Mouse (Mus musculus): ENCODE measurements around the gene Ddx19b. TPM values are rescaled to one million over a fixed set of nuclear protein-coding genes. Genes with fewer than 3 reads are reported as not detected.
A peak's percentile ranks its signal among the peaks of the same experiment; 100 is the strongest.
"Not testable (repeated sequence)": the region's sequence is repeated elsewhere in the genome, so short reads cannot be mapped to it uniquely, and the experiment has no call there.

The Ddx19b gene
- polyA plus RNA-seq, 1 experiment from 2014 or later: 6.9 TPM

GRCm38 (mm10) chr8:111030045-111030444 lies 1.5 kb downstream of the Ddx19b start:
- H3K36me3 ChIP-seq: no peaks in the 10 kb centered on the region
- H3K4me1 ChIP-seq: peaks cover 15% of the 10 kb centered on the region
- 78% methylated on average over 6 of the region's 6 CpGs for WGBS
- peaks cover 8% of the 10 kb centered on the region; the same call in 1 of the 2 replicates for H3K27me3 ChIP-seq (ENCODE audit: insufficient read depth, poor library complexity, severe bottlenecking)
- H3K4me3 ChIP-seq: no peak overlapping the region
- no peaks in the 10 kb centered on the region for H3K9me3 ChIP-seq
- H3K27ac ChIP-seq: no peak overlapping the region
- DNase-seq (ENCODE audit: low spot score): no peak

GRCm38 (mm10) chr8:111029589-111029988 lies 2.0 kb downstream of the Ddx19b start:
- no peaks in the 10 kb centered on the region for H3K36me3 ChIP-seq
- H3K27ac ChIP-seq: no peak overlapping the region
- no peak for DNase-seq (ENCODE audit: low spot score)
- H3K4me1 ChIP-seq: peaks cover 11% of the 10 kb centered on the region; the same call in 1 of the 2 replicates
- H3K4me3 ChIP-seq: no peak overlapping the region
- no peaks in the 10 kb centered on the region for H3K9me3 ChIP-seq
- H3K27me3 ChIP-seq (ENCODE audit: insufficient read depth, poor library complexity, severe bottlenecking): peaks cover 8% of the 10 kb centered on the region; the same call in 1 of the 2 replicates
- 40% methylated on average over 4 of the region's 4 CpGs for WGBS

GRCm38 (mm10) chr8:111027391-111027937 lies 4.1 kb downstream of the Ddx19b start:
- DNase-seq (ENCODE audit: low spot score): peak; percentile 93
- under 1% methylated on average over 31 of the region's 31 CpGs for WGBS
- peak overlapping the region; percentile 91 for H3K27ac ChIP-seq

GRCm38 (mm10) chr8:111026609-111027008 lies 4.9 kb downstream of the Ddx19b start:
- H3K9me3 ChIP-seq; H3K27ac ChIP-seq; H3K4me3 ChIP-seq; H3K27me3 ChIP-seq (ENCODE audit: insufficient read depth, poor library complexity, severe bottlenecking); DNase-seq (ENCODE audit: low spot score); H3K36me3 ChIP-seq; H3K4me1 ChIP-seq: not testable (repeated sequence)
- 90% methylated on average over 2 of the region's 2 CpGs for WGBS

More at GRCm38 (mm10) chr8:111027391-111027937, 4.1 kb downstream of the Ddx19b start:
- Histone ChIP-seq H3K9me3 (no peaks in the 10 kb centered on the region), H3K36me3 (no peaks in the 10 kb centered on the region), H3K4me3 (peak overlapping the region; percentile 94), H3K27me3 (ENCODE audit: insufficient read depth, poor library complexity, severe bottlenecking) (peaks cover 8% of the 10 kb centered on the region; the same call in 1 of the 2 replicates), H3K4me1 (peaks cover 9% of the 10 kb centered on the region; the same call in 1 of the 2 replicates)

GRCm38 (mm10) chr8:111010230-111010991 lies 21.1 kb downstream of the Ddx19b start:
- H3K9me3 ChIP-seq; H3K27ac ChIP-seq; H3K27me3 ChIP-seq (ENCODE audit: insufficient read depth, poor library complexity, severe bottlenecking); DNase-seq (ENCODE audit: low spot score); H3K4me3 ChIP-seq; H3K4me1 ChIP-seq: not testable (repeated sequence)
- WGBS: 80% methylated on average over 8 of the region's 10 CpGs
- peaks cover 67% of the 10 kb centered on the region for H3K36me3 ChIP-seq

GRCm38 (mm10) chr8:110997547-110998531 lies 33.7 kb downstream of the Ddx19b start, which contains the start of gene Ddx19a:
Ddx19a (minus strand) TSS chr8:110997800.
- 4% methylated on average over 58 of the region's 58 CpGs for WGBS
- DNase-seq (ENCODE audit: low spot score): peak; percentile 92
- H3K4me1 ChIP-seq: peaks cover 13% of the 10 kb centered on the region
- no peaks in the 10 kb centered on the region for H3K27me3 ChIP-seq (ENCODE audit: insufficient read depth, poor library complexity, severe bottlenecking)
- peak within 1 kb of the TSS; percentile 92 for H3K4me3 ChIP-seq
- peak within 1 kb of the TSS; percentile 92 for H3K27ac ChIP-seq
- no peaks in the 10 kb centered on the region for H3K9me3 ChIP-seq
- H3K36me3 ChIP-seq: peaks cover 15% of the 10 kb centered on the region

GRCm38 (mm10) chr8:110996641-110997430 lies 34.7 kb downstream of the Ddx19b start:
- DNase-seq (ENCODE audit: low spot score): no peak
- peak overlapping the region; percentile 92 for H3K4me3 ChIP-seq
- no peaks in the 10 kb centered on the region for H3K9me3 ChIP-seq
- H3K4me1 ChIP-seq: peaks cover 13% of the 10 kb centered on the region
- H3K27me3 ChIP-seq (ENCODE audit: insufficient read depth, poor library complexity, severe bottlenecking): no peaks in the 10 kb centered on the region
- H3K36me3 ChIP-seq: peaks cover 23% of the 10 kb centered on the region
- H3K27ac ChIP-seq: peak overlapping the region; percentile 92
- WGBS: 31% methylated on average over 16 of the region's 16 CpGs

- Histone ChIP-seq H3K4me3 (no peak overlapping the region), H3K9me3 (no peaks in the 10 kb centered on the region), H3K36me3 (peaks cover 85% of the 10 kb centered on the region), H3K27me3 (ENCODE audit: insufficient read depth, poor library complexity, severe bottlenecking) (no peaks in the 10 kb centered on the region), H3K27ac (no peak overlapping the region), H3K4me1 (no peaks in the 10 kb centered on the region)
- DNase-seq (ENCODE audit: low spot score): no peak
- 89% methylated on average over 9 of the region's 9 CpGs for whole genome bisulfite sequencing
Observed at GRCm38 (mm10) chr8:110990017-110990416, 41.5 kb downstream of the Ddx19b start.

- Histone ChIP-seq H3K4me3 (no peak overlapping the region), H3K4me1 (no peaks in the 10 kb centered on the region), H3K27me3 (ENCODE audit: insufficient read depth, poor library complexity, severe bottlenecking) (no peaks in the 10 kb centered on the region), H3K36me3 (peaks cover 93% of the 10 kb centered on the region), H3K9me3 (no peaks in the 10 kb centered on the region), H3K27ac (no peak overlapping the region)
- no peak for DNase-seq (ENCODE audit: low spot score)
- WGBS: 78% methylated on average over 8 of the region's 8 CpGs
Observed at GRCm38 (mm10) chr8:110987805-110988744, 43.5 kb downstream of the Ddx19b start.

GRCm38 (mm10) chr8:110981304-110981703 lies 50.2 kb downstream of the Ddx19b start:
- 80% methylated on average over 2 of the region's 2 CpGs for WGBS
- Histone ChIP-seq H3K4me1 (no peaks in the 10 kb centered on the region), H3K36me3 (peaks cover 84% of the 10 kb centered on the region), H3K4me3 (no peak overlapping the region), H3K9me3 (no peaks in the 10 kb centered on the region), H3K27ac (no peak overlapping the region), H3K27me3 (ENCODE audit: insufficient read depth, poor library complexity, severe bottlenecking) (no peaks in the 10 kb centered on the region)
- DNase-seq (ENCODE audit: low spot score): no peak

- H3K27ac ChIP-seq; H3K4me1 ChIP-seq; H3K27me3 ChIP-seq (ENCODE audit: insufficient read depth, poor library complexity, severe bottlenecking); DNase-seq (ENCODE audit: low spot score); H3K4me3 ChIP-seq; H3K9me3 ChIP-seq: not testable (repeated sequence)
- peaks cover 79% of the 10 kb centered on the region for H3K36me3 ChIP-seq
- 92% methylated on average over 2 of the region's 2 CpGs for WGBS
Observed at GRCm38 (mm10) chr8:110977987-110978386, 53.6 kb downstream of the Ddx19b start.

Measured in heart, embryonic 10.5 days (tissue).